Mouse (Mus musculus): ENCODE results near the gene Cmtr1. TPM values are rescaled to one million over a fixed set of nuclear protein-coding genes. Genes with fewer than 3 reads are reported as not detected.

Cmtr1 gene
- polyA plus RNA-seq, 2 experiments from 2014 or later: 68.2 to 93.5 TPM

DNA sequence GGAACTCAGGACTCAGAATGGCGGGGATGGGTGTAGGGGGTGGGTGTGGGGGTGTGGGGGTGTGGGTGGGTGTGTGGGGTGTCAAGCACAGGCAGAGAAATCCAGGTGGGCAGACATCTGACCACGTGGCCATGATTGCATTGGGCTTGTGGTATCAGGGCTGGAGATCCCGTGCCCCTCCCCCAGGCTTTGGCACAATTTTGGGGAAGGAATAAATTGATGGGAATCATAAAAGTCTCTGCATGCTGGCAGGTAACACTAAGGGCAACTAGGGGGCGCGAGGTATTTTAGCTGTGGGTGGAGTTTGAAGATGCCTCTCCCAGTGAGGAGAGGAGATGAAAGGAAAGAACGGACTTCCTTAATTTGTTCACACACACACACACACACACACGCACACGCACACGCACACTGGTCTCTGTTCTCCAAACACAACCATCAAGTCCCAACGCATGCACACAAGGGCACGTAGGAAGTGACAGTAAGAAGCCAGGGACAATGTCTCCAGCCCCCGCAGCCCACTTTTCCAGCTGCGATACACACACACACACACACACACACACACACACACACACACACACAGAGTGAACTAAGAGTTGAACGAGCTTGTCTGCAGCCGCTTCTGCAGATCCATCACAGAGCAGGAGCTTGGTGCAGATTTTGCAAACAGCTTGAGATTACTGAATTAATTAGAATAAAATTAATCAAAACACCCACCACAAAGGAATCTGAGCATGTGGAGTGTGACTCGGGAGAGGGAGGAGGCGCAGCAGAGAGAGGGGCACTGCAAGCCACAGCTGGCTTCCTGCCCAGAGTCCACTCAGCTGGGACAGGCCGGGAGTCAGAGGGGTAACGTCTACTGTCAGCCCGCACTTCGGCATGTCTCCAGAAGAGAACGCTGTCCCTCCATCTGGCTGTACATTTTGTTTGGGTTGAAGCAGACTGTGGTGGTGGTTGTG is 77.7 kb downstream of the Cmtr1 start:
- no peak for ATAC-seq

DNA sequence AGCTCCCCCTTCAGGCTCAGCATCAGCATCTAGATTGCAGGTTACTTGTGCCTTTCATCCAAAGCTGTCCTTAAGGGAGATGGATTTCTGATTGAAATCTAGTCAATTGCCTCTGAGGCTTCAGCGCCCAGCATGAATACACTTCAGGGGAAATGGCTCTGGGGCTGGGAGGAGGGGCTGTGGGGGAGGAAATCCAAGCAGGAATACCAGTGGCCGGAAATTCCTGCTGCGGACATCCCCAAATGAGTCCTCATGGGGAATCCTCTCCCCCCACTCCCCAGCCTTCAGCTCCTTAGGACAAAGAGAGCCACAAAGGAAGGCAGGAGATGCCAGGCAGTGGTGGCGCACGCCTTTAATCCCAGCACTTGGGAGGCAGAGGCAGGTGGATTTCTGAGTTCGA is 87.1 kb downstream of the Cmtr1 start:
- no peak for ATAC-seq

DNA sequence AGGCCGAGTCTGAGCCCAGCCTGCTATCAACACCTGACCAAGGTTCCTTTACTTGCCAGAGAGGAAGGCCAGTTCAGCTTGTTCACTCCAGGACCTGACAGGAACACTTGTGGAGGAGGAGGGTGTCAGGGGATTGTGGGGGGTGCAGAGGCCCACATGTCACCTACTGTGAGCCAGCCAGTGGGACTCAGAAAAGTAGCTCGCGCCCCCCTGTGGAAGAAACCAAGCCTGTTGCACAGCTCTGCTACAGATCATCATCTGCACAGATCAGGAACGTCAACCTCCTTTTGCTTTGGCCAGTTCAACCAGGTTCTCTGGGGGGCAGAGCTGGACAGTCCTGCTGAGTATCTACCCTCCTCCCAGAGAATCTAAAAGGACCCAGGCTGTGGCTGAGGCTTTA is 94.1 kb downstream of the Cmtr1 start:
- no peak for ATAC-seq

Other genes starting within 250 kb of the Cmtr1 start
- 100 to 1,000 TPM; 291 to 376 TPM for gene Pim1, start 169.8 kb upstream of the Cmtr1 start, polyA plus RNA-seq (2017; shearing (Covaris generic))
- under 1 TPM in 1 of 2 experiments, not detected in 1; 0.29 TPM for gene Gm17657, start 111.0 kb upstream of the Cmtr1 start, polyA plus RNA-seq (2017; shearing (Covaris generic))
- gene Tbc1d22b, start 110.8 kb upstream of the Cmtr1 start, polyA plus RNA-seq (2017; shearing (Covaris generic)): 10 to 100 TPM; 11.5 to 14.2 TPM
- 1 to 10 TPM in 1 of 2 experiments, under 1 TPM in 1; 0.57 to 2.0 TPM for gene Tmem217, start 108.2 kb upstream of the Cmtr1 start, polyA plus RNA-seq (2017; shearing (Covaris generic))
- 10 to 100 TPM; 18.4 to 24.2 TPM for gene Rnf8, start 45.8 kb upstream of the Cmtr1 start, polyA plus RNA-seq (2017; shearing (Covaris generic))
- 1 to 10 TPM; 2.4 to 4.2 TPM for gene Gm28043, start 45.7 kb upstream of the Cmtr1 start, polyA plus RNA-seq (2017; shearing (Covaris generic))
- 1 to 10 TPM; 7.1 to 9.3 TPM for gene Ccdc167, start 56.4 kb downstream of the Cmtr1 start, polyA plus RNA-seq (2017; shearing (Covaris generic))